Mouse (Mus musculus) myocyte (in vitro differentiated cells): ENCODE data around the gene Tmem30c.

Experiments
- MAX ChIP-seq: IDR thresholded peaks from one replicate; pipeline ENCODE4 v1.6.1; 2011; ENCODE audit warnings: low read depth, mild to moderate bottlenecking, control low read depth
- POLR2A ChIP-seq: IDR thresholded peaks from one replicate; pipeline ENCODE4 v1.6.1; 2011; ENCODE audit warnings: low read depth, mild to moderate bottlenecking, control low read depth, moderate library complexity; ENCODE audit not compliant: insufficient read length

- TF ChIP-seq POLR2A (no peak), MAX (no peak)
Measured at GRCm38 (mm10) chr16:57305463-57305862, 12.8 kb upstream of the Tmem30c start.
